Mouse (Mus musculus) neural tube, embryonic 12.5 days (tissue): ENCODE results near the gene Ap3b1. TPM values are rescaled to one million over a fixed set of nuclear protein-coding genes. Genes with fewer than 3 reads are reported as not detected.

ENCODE experiments used
- ATAC-seq: fragments of 200-750 bp; cut with Nextera tagmentation; 2 replicates; pipeline ENCODE4 v1.8.0; 2017; ENCODE audit warnings: low read depth, mild to moderate bottlenecking, moderate TSS enrichment, moderate library complexity; ENCODE audit not compliant: low FRiP score
- H3K27ac ChIP-seq: fragments of 300-500 bp; sonication (generic); 2 replicates; pipeline ENCODE4 v1.5.1; 2016
- H3K27me3 ChIP-seq: fragments of 300-500 bp; sonication (generic); replicated peaks from 2 replicates; pipeline ENCODE4 v1.6.1; 2016; ENCODE audit warnings: mild to moderate bottlenecking
- H3K36me3 ChIP-seq: fragments of 300-500 bp; sonication (generic); 2 replicates; pipeline ENCODE4 v1.6.1; 2016; ENCODE audit warnings: mild to moderate bottlenecking
- H3K4me1 ChIP-seq: fragments of 300-500 bp; sonication (generic); 2 replicates; pipeline ENCODE4 v1.6.1; 2016
- H3K4me2 ChIP-seq: fragments of 300-500 bp; sonication (generic); replicated peaks from 2 replicates; pipeline ENCODE4 v1.6.1; 2016; ENCODE audit warnings: mild to moderate bottlenecking
- H3K4me3 ChIP-seq: fragments of 300-500 bp; sonication (generic); 2 replicates; pipeline ENCODE4 v1.5.1; 2016
- H3K9ac ChIP-seq: fragments of 300-500 bp; sonication (generic); 2 replicates; pipeline ENCODE4 v1.6.1; 2016; ENCODE audit warnings: mild to moderate bottlenecking
- H3K9me3 ChIP-seq: fragments of 300-500 bp; sonication (generic); 2 replicates; pipeline ENCODE4 v1.6.1; 2016; ENCODE audit warnings: mild to moderate bottlenecking
- WGBS: fragments of 180-500 bp; shearing (Covaris S2); methylation state at CpG from one replicate; pipeline ENCODE4 v1.1.7; 2016; 5-methylcytosine and 5-hydroxymethylcytosine counted together
- polyA plus RNA-seq: library from polyadenylated mRNA; unstranded; fragments of >200 nt; fragmentation: Nextera tagmentation; extraction: Ambion mirVana; gene quantifications from 2 replicates; pipeline ENCODE4 v1.2.1, GENCODE M21; 2016

Gene Ap3b1
- polyA plus RNA-seq, 1 experiment from 2014 or later, result 36.2 TPM

GRCm38 (mm10) chr13:94476208-94476607, 117.4 kb downstream of the Ap3b1 start:
- Histone ChIP-seq H3K27me3 (no peaks in the 10 kb centered on the region), H3K4me2 (no peak overlapping the region), H3K4me1 (no peaks in the 10 kb centered on the region), H3K9me3 (no peaks in the 10 kb centered on the region), H3K4me3 (no peak overlapping the region), H3K9ac (no peak overlapping the region), H3K36me3 (peaks cover 6% of the 10 kb centered on the region), H3K27ac (no peak overlapping the region)
- ATAC-seq, result no peak
- WGBS, result 91% methylated on average over 3 of the region's 3 CpGs

- Histone ChIP-seq H3K27ac (no peak overlapping the region), H3K4me2 (no peak overlapping the region), H3K27me3 (no peaks in the 10 kb centered on the region), H3K36me3 (peaks cover 33% of the 10 kb centered on the region), H3K4me3 (no peak overlapping the region), H3K9me3 (no peaks in the 10 kb centered on the region), H3K9ac (no peak overlapping the region), H3K4me1 (no peaks in the 10 kb centered on the region)
- WGBS, result 64% methylated on average over 7 of the region's 7 CpGs
- no peak for ATAC-seq
Observed at GRCm38 (mm10) chr13:94480256-94480655, 121.5 kb downstream of the Ap3b1 start.

DNA sequence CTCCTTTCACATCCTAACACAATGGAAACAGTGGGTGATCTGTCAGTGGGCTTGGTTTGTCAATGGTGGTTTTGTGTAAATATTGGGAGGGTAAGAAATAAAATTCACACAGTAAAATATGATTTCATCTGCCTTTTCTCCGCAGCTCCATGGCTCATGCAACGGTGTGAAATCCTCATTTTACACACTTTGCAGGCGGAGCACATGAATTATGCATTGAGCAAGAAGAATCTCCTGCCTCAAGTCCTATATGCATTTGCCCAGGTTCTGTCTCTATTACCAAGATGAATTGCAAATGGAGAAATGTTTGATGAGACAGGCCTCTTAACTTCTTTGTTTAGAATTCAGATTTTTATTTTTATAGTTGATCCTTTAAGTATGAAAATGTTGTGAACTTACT, 131.9 kb downstream of the Ap3b1 start:
- no peak overlapping the region for H3K9ac ChIP-seq
- peaks cover 12% of the 10 kb centered on the region for H3K36me3 ChIP-seq
- H3K4me3 ChIP-seq, result no peak overlapping the region
- 40% methylated on average over 3 of the region's 3 CpGs for whole genome bisulfite sequencing
- no peak for ATAC-seq
- no peaks in the 10 kb centered on the region for H3K4me1 ChIP-seq
- no peak overlapping the region for H3K4me2 ChIP-seq
- no peaks in the 10 kb centered on the region for H3K27me3 ChIP-seq
- H3K9me3 ChIP-seq, result no peaks in the 10 kb centered on the region
- no peak overlapping the region for H3K27ac ChIP-seq

DNA sequence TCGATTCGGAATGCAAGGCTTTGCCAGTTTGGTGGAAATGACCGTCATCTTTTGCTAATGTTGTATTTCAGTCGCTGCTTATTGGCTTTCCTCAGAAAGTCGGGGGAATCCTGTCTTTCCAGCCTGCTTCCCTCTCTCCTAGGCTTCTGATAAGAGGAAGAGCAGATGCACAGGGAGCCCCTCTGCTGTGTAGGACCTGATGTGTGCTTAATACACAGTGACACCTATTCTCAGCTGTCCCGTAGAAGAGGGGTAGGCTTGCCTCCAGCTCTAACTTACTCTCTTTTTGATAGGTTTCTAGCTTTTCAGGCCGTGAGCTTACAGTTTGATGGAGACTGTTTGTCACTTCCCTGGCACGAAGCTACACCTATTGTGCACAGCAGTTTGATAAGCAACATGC, 132.4 kb downstream of the Ap3b1 start:
- Histone ChIP-seq H3K4me1 (no peaks in the 10 kb centered on the region), H3K27ac (no peak overlapping the region), H3K36me3 (peaks cover 12% of the 10 kb centered on the region), H3K9me3 (no peaks in the 10 kb centered on the region), H3K4me3 (no peak overlapping the region), H3K9ac (no peak overlapping the region), H3K4me2 (no peak overlapping the region), H3K27me3 (no peaks in the 10 kb centered on the region)
- 86% methylated on average over 8 of the region's 8 CpGs for WGBS
- ATAC-seq, result no peak

DNA sequence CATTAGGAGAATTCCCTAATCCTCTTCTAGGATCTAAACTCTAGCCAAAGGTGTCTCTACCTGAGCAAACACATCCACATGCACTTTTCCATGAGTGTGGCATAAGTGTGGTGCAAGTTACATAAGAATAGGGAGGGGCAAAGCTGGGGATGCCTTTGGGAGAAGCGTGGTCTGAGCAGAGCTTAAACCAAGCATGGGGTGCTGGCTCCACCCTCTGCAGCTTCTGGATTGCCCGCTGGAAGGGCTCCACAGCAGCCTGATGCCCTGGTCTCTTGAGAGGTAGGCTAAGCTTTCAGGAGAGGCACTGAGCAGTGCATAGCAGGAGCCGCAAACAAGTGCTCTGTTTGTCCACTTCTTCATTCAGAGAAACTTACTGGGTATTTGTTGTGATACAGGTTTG, 138.8 kb downstream of the Ap3b1 start:
- ATAC-seq, result no peak
- Histone ChIP-seq H3K4me2 (no peak overlapping the region), H3K27me3 (no peaks in the 10 kb centered on the region), H3K4me3 (no peak overlapping the region), H3K27ac (no peak overlapping the region), H3K9me3 (no peaks in the 10 kb centered on the region), H3K9ac (no peak overlapping the region), H3K4me1 (no peaks in the 10 kb centered on the region), H3K36me3 (peaks cover 12% of the 10 kb centered on the region)
- WGBS, result 85% methylated on average over 3 of the region's 3 CpGs

- Histone ChIP-seq H3K4me3 (no peak overlapping the region), H3K4me1 (0 out of 2 replicates have a peak, but pooled peaks cover under 1% of the 10 kb centered on the region), H3K4me2 (no peak overlapping the region), H3K36me3 (no peaks in the 10 kb centered on the region; the same call in 1 of the 2 replicates), H3K9me3 (no peaks in the 10 kb centered on the region), H3K27me3 (no peaks in the 10 kb centered on the region), H3K9ac (no peak overlapping the region), H3K27ac (no peak overlapping the region)
- 88% methylated on average over 3 of the region's 3 CpGs for WGBS
- ATAC-seq, result no peak
Observed at GRCm38 (mm10) chr13:94506411-94506810, 147.7 kb downstream of the Ap3b1 start.

DNA sequence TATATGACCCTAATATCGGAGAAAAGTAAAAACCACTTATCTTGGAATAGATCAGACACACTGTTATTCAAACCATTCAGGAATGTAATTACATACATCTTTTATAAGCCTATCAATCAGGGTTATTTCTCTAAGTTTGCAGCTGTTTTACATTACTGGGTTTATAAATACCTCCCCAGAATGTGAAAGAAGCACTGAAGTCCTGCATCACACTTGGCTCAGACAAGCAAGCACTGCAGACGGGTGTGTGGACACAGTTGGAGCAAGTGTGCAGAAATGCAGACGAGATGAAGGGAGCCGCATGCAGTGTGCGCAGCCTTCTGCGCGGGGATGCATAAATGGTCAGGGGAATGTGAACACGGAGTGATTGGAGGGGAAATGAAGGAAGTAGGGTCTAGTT, 149.6 kb downstream of the Ap3b1 start:
- no peak overlapping the region for H3K4me3 ChIP-seq
- 90% methylated on average over 8 of the region's 8 CpGs for WGBS
- no peak for ATAC-seq
- no peak overlapping the region for H3K27ac ChIP-seq
- H3K9me3 ChIP-seq, result no peaks in the 10 kb centered on the region
- no peaks in the 10 kb centered on the region for H3K27me3 ChIP-seq
- peaks cover 8% of the 10 kb centered on the region for H3K4me1 ChIP-seq
- H3K4me2 ChIP-seq, result no peak overlapping the region
- no peak overlapping the region for H3K9ac ChIP-seq
- no peaks in the 10 kb centered on the region; the same call in 1 of the 2 replicates for H3K36me3 ChIP-seq

- Histone ChIP-seq H3K27ac (no peak overlapping the region), H3K36me3 (0 out of 2 replicates have a peak, but pooled peaks cover 5% of the 10 kb centered on the region), H3K9ac (no peak overlapping the region), H3K4me1 (peaks cover 8% of the 10 kb centered on the region), H3K9me3 (no peaks in the 10 kb centered on the region), H3K4me3 (no peak overlapping the region), H3K4me2 (no peak overlapping the region), H3K27me3 (no peaks in the 10 kb centered on the region)
- 73% methylated on average over 10 of the region's 10 CpGs for WGBS
- no peak for ATAC-seq
Observed at GRCm38 (mm10) chr13:94513157-94513767, 154.5 kb downstream of the Ap3b1 start.

- Histone ChIP-seq H3K4me3 (no peak overlapping the region), H3K4me2 (no peak overlapping the region), H3K36me3 (0 out of 2 replicates have a peak, but pooled peaks cover 5% of the 10 kb centered on the region), H3K4me1 (peaks cover 8% of the 10 kb centered on the region), H3K9ac (no peak overlapping the region), H3K9me3 (no peaks in the 10 kb centered on the region), H3K27ac (no peak overlapping the region), H3K27me3 (no peaks in the 10 kb centered on the region)
- WGBS, result 94% methylated on average over 9 of the region's 9 CpGs
- no peak for ATAC-seq
Observed at GRCm38 (mm10) chr13:94513898-94514297, 155.1 kb downstream of the Ap3b1 start.

DNA sequence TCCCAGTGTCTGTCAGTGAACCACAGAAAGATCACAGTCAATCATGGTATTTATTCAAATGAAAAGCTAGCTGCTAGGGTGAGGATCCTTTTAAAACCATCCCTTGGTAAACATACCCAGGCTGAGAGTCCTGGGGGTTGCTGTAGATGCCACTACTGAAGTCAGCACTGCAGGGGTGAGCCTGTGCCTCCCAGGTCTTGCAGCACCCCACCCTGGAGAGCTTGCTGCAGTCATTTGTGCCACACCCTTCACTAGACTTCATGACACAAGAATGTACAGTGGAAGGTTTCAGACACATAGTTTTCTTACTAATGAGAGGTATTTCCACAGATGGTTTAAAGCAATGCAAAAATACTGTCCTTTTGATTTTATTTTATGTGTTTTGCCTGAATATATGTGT, 156.2 kb downstream of the Ap3b1 start:
- no peak overlapping the region for H3K27ac ChIP-seq
- no peaks in the 10 kb centered on the region for H3K9me3 ChIP-seq
- H3K36me3 ChIP-seq, result 0 out of 2 replicates have a peak, but pooled peaks cover 5% of the 10 kb centered on the region
- peaks cover 8% of the 10 kb centered on the region for H3K4me1 ChIP-seq
- H3K4me2 ChIP-seq, result no peak overlapping the region
- no peaks in the 10 kb centered on the region for H3K27me3 ChIP-seq
- no peak overlapping the region for H3K9ac ChIP-seq
- no peak overlapping the region for H3K4me3 ChIP-seq
- no peak for ATAC-seq

GRCm38 (mm10) chr13:94516532-94516931, 157.8 kb downstream of the Ap3b1 start:
- no peak for ATAC-seq
- WGBS, result 80% methylated on average over 6 of the region's 6 CpGs

GRCm38 (mm10) chr13:94518176-94518575, 159.4 kb downstream of the Ap3b1 start:
- Histone ChIP-seq H3K36me3 (0 out of 2 replicates have a peak, but pooled peaks cover 5% of the 10 kb centered on the region), H3K9me3 (no peaks in the 10 kb centered on the region), H3K27ac (no peak overlapping the region), H3K9ac (no peak overlapping the region), H3K4me1 (no peaks in the 10 kb centered on the region), H3K4me3 (no peak overlapping the region), H3K4me2 (no peak overlapping the region), H3K27me3 (no peaks in the 10 kb centered on the region)
- WGBS, result 96% methylated on average over 4 of the region's 4 CpGs
- ATAC-seq, result no peak

More at GRCm38 (mm10) chr13:94516532-94516931, 157.8 kb downstream of the Ap3b1 start:
- H3K27ac ChIP-seq, result no peak overlapping the region
- no peaks in the 10 kb centered on the region for H3K9me3 ChIP-seq
- H3K27me3 ChIP-seq, result no peaks in the 10 kb centered on the region
- no peak overlapping the region for H3K4me2 ChIP-seq
- no peak overlapping the region for H3K9ac ChIP-seq
- 0 out of 2 replicates have a peak, but pooled peaks cover 5% of the 10 kb centered on the region for H3K36me3 ChIP-seq
- peaks cover 6% of the 10 kb centered on the region for H3K4me1 ChIP-seq
- H3K4me3 ChIP-seq, result no peak overlapping the region

GRCm38 (mm10) chr13:94519276-94519675, 160.5 kb downstream of the Ap3b1 start:
- no peaks in the 10 kb centered on the region for H3K9me3 ChIP-seq
- H3K9ac ChIP-seq, result no peak overlapping the region
- no peak overlapping the region for H3K4me2 ChIP-seq
- no peak overlapping the region for H3K4me3 ChIP-seq
- H3K27ac ChIP-seq, result no peak overlapping the region
- no peak for ATAC-seq
- 91% methylated on average over 8 of the region's 8 CpGs for WGBS
- H3K36me3 ChIP-seq, result 0 out of 2 replicates have a peak, but pooled peaks cover 5% of the 10 kb centered on the region
- H3K4me1 ChIP-seq, result no peaks in the 10 kb centered on the region
- no peaks in the 10 kb centered on the region for H3K27me3 ChIP-seq
